Comparison of ENCODE assay signal across 8 mouse cellular contexts in genomic region chr5:129455529-129455896, GRCm38 (mm10). TPM values are rescaled to one million over a fixed set of nuclear protein-coding genes. Genes with fewer than 3 reads are reported as not detected.
DNase-seq lines count a peak whose midpoint lies in the region; ATAC-seq and TF ChIP-seq lines count a peak whose summit lies in the region.

No protein-coding gene starts in this region.

- H3K27ac ChIP-seq in heart, embryonic 16.5 days (ENCODE audit: low read length): no peak overlapping the region
- H3K27ac ChIP-seq in embryonic facial prominence, embryonic 12.5 days: 0 out of 2 replicates have a peak overlapping the region, but pooled peaks have one; percentile 74
- no peak overlapping the region for H3K27ac ChIP-seq in hindbrain, embryonic 12.5 days
- no peak overlapping the region for H3K27ac ChIP-seq in liver, postnatal 0 days (ENCODE audit: low read depth)

- DNase-seq in heart, adult 18-20 months: no peak
- DNase-seq in liver, postnatal 0 days: no peak
- DNase-seq in cerebellum, adult 18-20 months: no peak
- DNase-seq in kidney, postnatal 25 days: no peak

- H3K9ac ChIP-seq in heart, embryonic 16.5 days (ENCODE audit: low read length): no peak overlapping the region
- H3K9ac ChIP-seq in embryonic facial prominence, embryonic 12.5 days: no peak overlapping the region
- H3K9ac ChIP-seq in hindbrain, embryonic 12.5 days: no peak overlapping the region
- H3K9ac ChIP-seq in liver, postnatal 0 days (replicated peaks): no peak overlapping the region

- no peaks in the 10 kb centered on the region; the same call in 1 of the 2 replicates for H3K27me3 ChIP-seq in heart, embryonic 16.5 days (ENCODE audit: control insufficient read depth, insufficient read depth, low read length)
- no peaks in the 10 kb centered on the region for H3K27me3 ChIP-seq in embryonic facial prominence, embryonic 12.5 days
- H3K27me3 ChIP-seq in hindbrain, embryonic 12.5 days: no peaks in the 10 kb centered on the region
- no peaks in the 10 kb centered on the region for H3K27me3 ChIP-seq in liver, postnatal 0 days (ENCODE audit: insufficient read depth, low read length)

- peak overlapping the region; percentile 51 for H3K4me2 ChIP-seq in heart, embryonic 16.5 days (ENCODE audit: low read depth, low read length)
- peak overlapping the region; percentile 37 for H3K4me2 ChIP-seq in embryonic facial prominence, embryonic 12.5 days (replicated peaks)
- no peak overlapping the region; the same call in 1 of the 2 replicates for H3K4me2 ChIP-seq in hindbrain, embryonic 12.5 days (replicated peaks)
- H3K4me2 ChIP-seq in liver, postnatal 0 days (ENCODE audit: low read depth, low read length): peak overlapping the region; percentile 35; the same call in 1 of the 2 replicates

- no peak; the same call in 1 of the 2 replicates for ATAC-seq in heart, embryonic 16.5 days (replicated peaks; ENCODE audit: extremely low read depth, insufficient read depth, low FRiP score)
- ATAC-seq in embryonic facial prominence, embryonic 12.5 days (ENCODE audit: insufficient number of reproducible peaks, insufficient read depth, low FRiP score, low TSS enrichment): no peak
- ATAC-seq in hindbrain, embryonic 12.5 days (ENCODE audit: low FRiP score): peak; percentile 14; the same call in 1 of the 2 replicates
- peak; percentile 10; the same call in 1 of the 2 replicates for ATAC-seq in liver, postnatal 0 days
- no peak for ATAC-seq in CD4-positive, CD25-positive, alpha-beta regulatory T cell, adult 4 months

- 21% methylated on average over 2 of the region's 2 CpGs for WGBS in heart, embryonic 16.5 days
- WGBS in embryonic facial prominence, embryonic 12.5 days: 33% methylated on average over 2 of the region's 2 CpGs
- 29% methylated on average over 2 of the region's 2 CpGs for WGBS in hindbrain, embryonic 12.5 days
- 23% methylated on average over 2 of the region's 2 CpGs for WGBS in liver, postnatal 0 days (ENCODE audit: insufficient replicate concordance)

- TF ChIP-seq EP300 in liver, postnatal 0 days (IDR thresholded peaks at IDR 0.05; ENCODE audit: low read depth): no peak

- peaks cover 10% of the 10 kb centered on the region for H3K4me1 ChIP-seq in heart, embryonic 16.5 days (ENCODE audit: control insufficient read depth, insufficient read depth, low read length)
- H3K4me1 ChIP-seq in embryonic facial prominence, embryonic 12.5 days: peaks cover 12% of the 10 kb centered on the region
- H3K4me1 ChIP-seq in hindbrain, embryonic 12.5 days: peaks cover 43% of the 10 kb centered on the region
- no peaks in the 10 kb centered on the region; the same call in 1 of the 2 replicates for H3K4me1 ChIP-seq in liver, postnatal 0 days (ENCODE audit: insufficient read depth)

- TF ChIP-seq CTCF in liver, postnatal 0 days (IDR thresholded peaks at IDR 0.05; ENCODE audit: low read depth): no peak

- H3K9me3 ChIP-seq in heart, embryonic 16.5 days (replicated peaks; ENCODE audit: control insufficient read depth, low read length): no peaks in the 10 kb centered on the region
- H3K9me3 ChIP-seq in embryonic facial prominence, embryonic 12.5 days: no peaks in the 10 kb centered on the region
- no peaks in the 10 kb centered on the region for H3K9me3 ChIP-seq in hindbrain, embryonic 12.5 days (replicated peaks)
- H3K9me3 ChIP-seq in liver, postnatal 0 days (ENCODE audit: low read length): no peaks in the 10 kb centered on the region

- no peak overlapping the region for H3K4me3 ChIP-seq in heart, embryonic 16.5 days (ENCODE audit: low read length)
- H3K4me3 ChIP-seq in embryonic facial prominence, embryonic 12.5 days: no peak overlapping the region
- H3K4me3 ChIP-seq in hindbrain, embryonic 12.5 days: no peak overlapping the region
- no peak overlapping the region for H3K4me3 ChIP-seq in liver, postnatal 0 days (ENCODE audit: low read depth, low read length)

- H3K36me3 ChIP-seq in heart, embryonic 16.5 days (ENCODE audit: control insufficient read depth, insufficient read depth): no peaks in the 10 kb centered on the region
- H3K36me3 ChIP-seq in embryonic facial prominence, embryonic 12.5 days: no peaks in the 10 kb centered on the region
- no peaks in the 10 kb centered on the region for H3K36me3 ChIP-seq in hindbrain, embryonic 12.5 days
- H3K36me3 ChIP-seq in liver, postnatal 0 days (replicated peaks; ENCODE audit: insufficient read depth, low read length): no peaks in the 10 kb centered on the region

RNA-seq across cellular contexts. Expression of gene Sfswap, which starts 45.5 kb away (rescaled TPM):
- 22.4 and 24.4 TPM in 2 replicates for polyA plus RNA-seq in heart, embryonic 16.5 days (2015; fragmentation: Nextera tagmentation; extraction: Ambion mirVana)
- total RNA-seq in heart, adult 18-20 months (2021): 10 to 100 TPM; 23.2 to 29.1 TPM
- polyA plus RNA-seq in embryonic facial prominence, embryonic 12.5 days (2016; fragmentation: Nextera tagmentation; extraction: Ambion mirVana): 68.1 and 73.8 TPM in 2 replicates
- polyA plus RNA-seq in hindbrain, embryonic 12.5 days (2016; fragmentation: Nextera tagmentation; extraction: Ambion mirVana): 60.7 and 70.4 TPM in 2 replicates
- polyA plus RNA-seq in liver, postnatal 0 days (2015; fragmentation: Nextera tagmentation; extraction: Ambion mirVana): 10.6 and 11.0 TPM in 2 replicates
- 10 to 100 TPM; 29.7 to 36.1 TPM for polyA plus RNA-seq in CD4-positive, CD25-positive, alpha-beta regulatory T cell, adult 4 months (2017; shearing (Covaris generic))

Comparison
In these comparisons a context has a peak if more than half of its experiments do, and no peak if none do; other contexts are left out.
1. ATAC-seq: peak in hindbrain, embryonic 12.5 days (single experiment) and liver, postnatal 0 days (single experiment); none in heart, embryonic 16.5 days (single experiment), embryonic facial prominence, embryonic 12.5 days (single experiment) and CD4-positive, CD25-positive, alpha-beta regulatory T cell, adult 4 months (single experiment).